Mouse (Mus musculus): ENCODE measurements around the gene Rsrc1.
A peak's percentile ranks its signal among the peaks of the same experiment; 100 is the strongest.
"Not testable (repeated sequence)": the region's sequence is repeated elsewhere in the genome, so short reads cannot be mapped to it uniquely, and the experiment has no call there.

Gene Rsrc1

DNA sequence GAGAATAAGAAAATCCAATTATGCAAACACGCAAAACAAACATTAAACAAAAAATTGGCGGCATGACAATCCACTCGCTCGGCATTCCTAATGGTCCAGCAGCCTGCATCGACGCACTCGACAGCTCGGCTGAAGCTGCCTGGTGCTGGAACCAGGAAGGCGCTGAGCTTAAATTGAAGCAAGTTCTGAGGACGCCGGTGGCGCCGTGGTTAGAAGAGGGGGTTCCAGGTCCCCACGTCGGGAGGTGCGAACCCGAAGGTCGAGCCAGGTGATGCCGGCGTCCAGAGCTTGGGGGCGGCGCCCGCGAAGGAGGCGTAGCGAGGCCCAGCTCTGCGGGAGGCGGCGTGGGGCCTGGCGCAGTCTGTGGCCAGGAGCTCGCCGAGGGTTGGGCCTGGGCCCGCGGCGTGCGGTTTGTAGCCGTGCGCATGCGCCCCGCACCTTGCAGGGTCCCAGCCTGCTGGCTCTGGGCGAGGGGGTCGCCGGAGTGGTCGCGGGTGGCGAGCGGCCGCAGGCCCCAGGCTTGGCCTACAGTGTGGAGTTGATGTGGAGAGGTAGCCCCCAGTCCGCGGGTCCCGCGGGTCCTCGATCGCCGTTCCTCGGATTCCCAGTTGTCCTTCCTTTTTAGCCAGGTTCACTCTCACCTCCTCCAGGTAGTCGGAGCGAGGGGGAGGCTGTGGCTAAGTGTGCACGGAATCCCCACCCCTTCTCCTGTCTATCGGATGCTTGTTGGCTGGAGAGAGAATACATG is 4.5 kb downstream of the Rsrc1 start:
- peak; percentile 81 to 88 for DNase-seq

DNA sequence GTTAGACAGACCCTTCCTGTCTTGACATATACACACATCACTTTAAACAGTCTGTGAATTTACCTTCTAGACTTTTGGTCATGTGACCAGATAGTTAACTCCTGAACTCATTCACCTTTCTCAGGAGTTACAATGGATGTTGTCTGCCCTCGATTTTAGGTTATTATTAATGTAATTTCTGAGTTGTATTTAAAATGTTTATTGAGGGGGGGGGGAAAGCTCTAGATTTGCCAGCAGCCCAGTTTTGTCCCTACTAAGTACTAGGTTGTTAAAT is 5.0 kb downstream of the Rsrc1 start:
- DNase-seq: no peak

DNA sequence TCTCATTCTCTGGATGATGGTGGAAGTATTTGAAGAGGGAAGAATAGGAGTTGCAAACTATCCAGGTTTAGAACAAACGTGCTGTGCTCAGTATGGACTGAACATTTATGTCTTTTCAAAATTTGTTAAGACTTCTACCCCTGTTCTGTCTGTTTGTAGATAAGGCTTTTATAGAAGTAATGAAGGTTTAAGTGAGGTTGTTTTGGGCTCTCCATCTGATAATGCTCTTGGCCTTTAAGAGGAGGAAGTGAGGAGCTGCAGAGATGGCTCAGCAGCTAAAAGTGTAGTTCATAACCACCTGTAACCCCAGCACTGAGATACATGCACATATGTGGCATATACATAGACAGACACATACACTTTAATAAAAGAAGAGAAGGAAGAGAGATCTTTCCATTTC is 15.6 kb downstream of the Rsrc1 start:
- DNase-seq: no peak

GRCm38 (mm10) chr3:67036387-67037062 is 55.3 kb downstream of the Rsrc1 start:
- DNase-seq: no peak

DNA sequence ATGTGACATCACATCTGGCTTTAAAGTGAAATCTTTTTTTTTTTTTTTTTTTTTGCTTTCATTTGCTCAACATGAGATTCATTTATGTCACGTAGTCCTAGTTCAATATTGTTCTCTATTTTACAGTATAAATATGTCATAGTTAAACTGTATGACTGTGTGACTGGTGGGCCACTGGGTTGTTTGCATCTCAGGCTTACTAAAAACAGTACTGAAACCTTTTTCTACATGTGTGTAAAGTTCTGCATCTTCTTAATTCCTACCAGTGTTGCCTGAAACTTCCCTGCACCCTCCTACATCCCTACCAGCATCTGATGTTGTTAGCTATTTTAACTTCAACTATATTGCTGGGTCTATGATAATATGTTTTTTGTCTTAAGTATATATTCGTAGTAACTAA is 78.6 kb downstream of the Rsrc1 start:
- no peak for DNase-seq

GRCm38 (mm10) chr3:67070575-67071488 is 89.6 kb downstream of the Rsrc1 start:
- DNase-seq: no peak

- not testable (repeated sequence) for DNase-seq
Measured at GRCm38 (mm10) chr3:67073653-67074052, 92.5 kb downstream of the Rsrc1 start.

DNA sequence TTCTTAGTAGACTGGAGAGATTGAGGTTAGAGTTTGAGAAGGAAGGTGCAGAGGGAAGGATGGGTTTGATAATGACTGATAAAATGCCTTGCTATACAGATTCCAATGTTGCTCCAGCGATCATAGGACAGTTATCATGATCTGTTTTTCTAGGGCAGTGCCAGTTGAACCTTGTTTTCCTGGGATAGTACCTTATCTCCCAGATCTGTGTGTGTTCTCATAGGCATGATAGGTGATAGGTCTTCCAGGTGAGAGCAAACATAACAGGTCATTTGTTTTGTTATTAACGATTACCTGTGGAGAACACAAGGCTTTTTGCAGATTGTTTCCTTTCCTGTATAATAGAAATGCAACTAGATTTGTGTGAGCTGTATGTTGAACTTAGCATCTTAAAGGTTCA is 94.3 kb downstream of the Rsrc1 start:
- DNase-seq: no peak

GRCm38 (mm10) chr3:67084742-67085141 is 103.6 kb downstream of the Rsrc1 start:
- DNase-seq: no peak

DNA sequence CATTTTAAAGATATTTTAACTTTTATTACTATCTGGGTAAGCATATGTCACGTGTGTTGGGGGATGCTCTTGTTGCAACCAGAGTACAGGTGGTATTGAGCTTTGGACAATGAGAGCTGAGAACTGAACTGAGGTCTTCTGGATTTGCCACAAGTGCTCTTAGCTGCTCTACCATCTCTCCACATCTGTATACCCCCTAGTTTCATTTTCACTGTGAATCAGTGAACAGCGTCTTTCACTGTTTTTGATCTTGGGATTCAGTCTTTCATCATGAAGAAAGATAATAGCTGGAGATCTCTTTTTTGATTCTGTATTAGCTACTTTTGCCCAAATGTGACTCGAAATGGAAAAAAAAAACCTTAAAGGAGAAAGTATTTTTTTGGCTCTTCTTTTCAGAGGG is 127.2 kb downstream of the Rsrc1 start:
- DNase-seq: no peak

GRCm38 (mm10) chr3:67116317-67116716 is 135.1 kb downstream of the Rsrc1 start:
- no peak for DNase-seq

GRCm38 (mm10) chr3:67132521-67132920 is 151.3 kb downstream of the Rsrc1 start:
- no peak for DNase-seq

DNA sequence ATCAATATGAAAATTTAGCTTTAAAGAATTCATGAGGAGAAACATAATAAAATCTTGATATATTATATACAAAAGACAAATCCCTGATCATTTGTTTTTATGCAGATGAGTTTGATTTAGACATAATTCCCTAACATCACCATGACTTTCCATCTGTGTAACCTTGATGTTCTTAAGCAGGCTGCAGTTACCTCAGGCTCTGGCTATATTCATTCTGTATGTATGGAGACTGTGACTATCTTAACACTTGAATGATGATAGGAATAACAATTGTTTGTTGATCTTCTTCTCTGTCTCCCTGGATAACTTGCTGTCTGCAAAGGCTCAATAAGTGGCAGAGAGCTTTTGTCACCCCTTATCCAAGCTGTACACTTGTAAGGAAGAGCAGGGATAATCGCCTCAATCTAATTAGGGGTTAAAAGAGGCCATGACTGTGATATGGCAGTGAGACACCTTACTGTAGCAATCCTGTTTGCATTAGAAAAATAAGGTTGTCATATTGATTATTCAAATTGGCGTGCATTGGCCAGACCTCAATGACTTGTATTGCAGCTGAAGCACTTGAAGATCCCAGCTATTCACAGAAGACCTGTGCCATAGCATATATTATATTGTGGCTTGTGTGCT is 154.7 kb downstream of the Rsrc1 start:
- DNase-seq: no peak

GRCm38 (mm10) chr3:67144952-67145351 is 163.8 kb downstream of the Rsrc1 start:
- no peak for DNase-seq

- DNase-seq: no peak
Measured at GRCm38 (mm10) chr3:67146280-67146679, 165.1 kb downstream of the Rsrc1 start.

DNA sequence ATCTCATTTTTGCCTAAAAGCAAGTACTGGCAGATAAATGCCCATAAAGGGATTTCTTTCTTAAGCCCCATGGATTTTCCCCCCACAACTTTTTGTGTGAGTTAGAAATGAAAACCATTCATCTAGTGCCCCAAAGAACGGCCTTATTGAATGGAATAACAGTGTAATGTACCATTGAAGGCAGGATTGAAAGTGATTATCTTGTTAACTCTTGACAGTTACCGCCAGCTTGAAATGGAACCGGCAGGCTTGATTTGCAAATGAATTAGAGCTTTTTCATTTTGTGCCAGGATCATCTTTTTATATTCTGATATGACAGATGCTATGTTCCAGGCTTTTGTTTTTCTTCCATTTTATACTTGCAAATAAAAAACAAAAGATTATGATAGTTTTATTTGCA is 166.1 kb downstream of the Rsrc1 start:
- DNase-seq: no peak

DNA sequence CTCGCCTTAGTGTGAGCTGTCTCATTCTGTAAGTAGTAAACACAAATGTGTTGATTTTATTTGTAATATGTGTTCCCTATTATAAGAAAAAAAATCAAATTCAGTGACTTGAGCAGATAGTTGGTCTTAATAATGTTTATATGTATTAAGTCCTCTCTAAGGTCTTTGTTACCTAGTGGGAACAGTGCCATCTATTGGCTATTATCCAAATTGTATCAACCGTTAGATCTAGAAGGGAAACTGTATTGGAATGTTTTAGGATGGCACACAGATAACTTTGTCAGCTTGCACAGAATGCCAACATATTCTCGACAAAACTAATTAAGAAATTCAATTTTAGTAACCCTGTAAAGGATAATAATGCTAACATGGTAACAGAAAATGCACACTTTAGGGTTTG is 216.0 kb downstream of the Rsrc1 start:
- DNase-seq: no peak

GRCm38 (mm10) chr3:67213047-67213457 is 231.9 kb downstream of the Rsrc1 start:
- no peak for DNase-seq

GRCm38 (mm10) chr3:67232617-67233241 is 251.5 kb downstream of the Rsrc1 start:
- no peak for DNase-seq

DNA sequence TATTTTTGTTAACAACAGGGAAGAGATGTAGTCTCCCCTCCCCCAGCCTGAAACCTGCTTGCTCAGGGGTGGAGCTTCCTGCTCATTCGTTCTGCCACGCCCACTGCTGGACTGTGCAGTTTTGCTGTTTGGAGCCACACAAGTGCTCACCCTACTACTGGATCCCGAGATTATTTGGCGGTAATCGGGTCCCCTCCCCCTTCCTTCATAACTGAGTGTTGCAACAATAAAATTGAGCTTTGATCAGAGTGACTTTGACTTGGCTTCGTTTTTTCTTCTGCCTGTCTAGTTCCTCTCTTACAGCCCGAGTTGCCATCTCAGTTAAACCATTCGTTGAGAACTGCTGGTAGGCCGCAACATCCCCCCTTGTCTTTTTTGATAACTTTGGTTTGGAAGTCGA is 261.3 kb downstream of the Rsrc1 start:
- not testable (repeated sequence) for DNase-seq

- no peak for DNase-seq
Measured at GRCm38 (mm10) chr3:67267448-67267847, 286.3 kb downstream of the Rsrc1 start.

- no peak for DNase-seq
Measured at GRCm38 (mm10) chr3:67279781-67280180, 298.6 kb downstream of the Rsrc1 start.

DNA sequence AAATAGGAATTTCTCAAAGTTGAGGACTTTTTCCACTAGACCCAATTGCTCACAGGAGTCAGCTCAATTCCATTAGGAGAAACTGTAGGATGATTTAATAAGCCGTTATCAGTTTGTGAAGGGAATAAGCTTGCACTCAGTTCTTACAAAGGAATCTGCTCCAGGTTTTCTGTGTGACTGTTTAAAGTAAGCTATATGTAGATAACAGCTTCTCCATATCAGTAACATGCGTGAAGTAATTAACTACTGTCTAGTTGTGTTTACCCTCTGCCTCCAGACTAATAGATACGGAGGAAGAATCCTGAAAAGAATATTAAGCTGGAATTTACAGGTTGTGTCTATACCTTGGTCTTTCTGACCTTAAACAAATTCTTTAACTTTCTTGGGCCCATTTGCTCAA is 299.1 kb downstream of the Rsrc1 start:
- no peak for DNase-seq
